Mouse (Mus musculus): ENCODE data around the gene Fars2.

Gene Fars2

GRCm38 (mm10) chr13:36506315-36506714 is 389.1 kb downstream of the Fars2 start:
- no peak for DNase-seq (ENCODE audit: low read depth, low spot score)

- no peak for DNase-seq (ENCODE audit: low read depth, low spot score)
These were observed 392.9 kb downstream of the Fars2 start for GRCm38 (mm10) chr13:36510161-36510560.

- no peak for DNase-seq (ENCODE audit: low read depth, low spot score)
These were observed 395.9 kb downstream of the Fars2 start for GRCm38 (mm10) chr13:36513126-36513525.

GRCm38 (mm10) chr13:36518144-36518571 is 400.9 kb downstream of the Fars2 start:
- DNase-seq (ENCODE audit: low read depth, low spot score), result no peak

- DNase-seq (ENCODE audit: low read depth, low spot score), result no peak
These were observed 410.5 kb downstream of the Fars2 start for GRCm38 (mm10) chr13:36527761-36528160.

GRCm38 (mm10) chr13:36528223-36528895 is 411.1 kb downstream of the Fars2 start:
- no peak for DNase-seq (ENCODE audit: low read depth, low spot score)

GRCm38 (mm10) chr13:36529467-36530039 is 412.3 kb downstream of the Fars2 start:
- no peak for DNase-seq (ENCODE audit: low read depth, low spot score)

GRCm38 (mm10) chr13:36530852-36531251 is 413.6 kb downstream of the Fars2 start:
- DNase-seq (ENCODE audit: low read depth, low spot score), result no peak

- DNase-seq (ENCODE audit: low read depth, low spot score), result no peak
These were observed 414.7 kb downstream of the Fars2 start for GRCm38 (mm10) chr13:36531893-36532292.

GRCm38 (mm10) chr13:36533071-36533470 is 415.9 kb downstream of the Fars2 start:
- DNase-seq (ENCODE audit: low read depth, low spot score), result no peak

GRCm38 (mm10) chr13:36533518-36533917 is 416.3 kb downstream of the Fars2 start:
- DNase-seq (ENCODE audit: low read depth, low spot score), result no peak

- DNase-seq (ENCODE audit: low read depth, low spot score), result no peak
These were observed 416.8 kb downstream of the Fars2 start for GRCm38 (mm10) chr13:36533966-36534540.

GRCm38 (mm10) chr13:36537580-36537979 is 420.4 kb downstream of the Fars2 start:
- DNase-seq (ENCODE audit: low read depth, low spot score), result no peak

GRCm38 (mm10) chr13:36538385-36538784 is 421.2 kb downstream of the Fars2 start:
- no peak for DNase-seq (ENCODE audit: low read depth, low spot score)

- no peak for DNase-seq (ENCODE audit: low read depth, low spot score)
These were observed 423.0 kb downstream of the Fars2 start for GRCm38 (mm10) chr13:36540231-36540630.

- no peak for DNase-seq (ENCODE audit: low read depth, low spot score)
These were observed 424.1 kb downstream of the Fars2 start for GRCm38 (mm10) chr13:36541287-36541780.

- DNase-seq (ENCODE audit: low read depth, low spot score), result no peak
These were observed 433.5 kb downstream of the Fars2 start for GRCm38 (mm10) chr13:36550694-36551093.

- DNase-seq (ENCODE audit: low read depth, low spot score), result no peak
These were observed 435.5 kb downstream of the Fars2 start for GRCm38 (mm10) chr13:36552522-36553246.

GRCm38 (mm10) chr13:36553247-36553642 is 436.0 kb downstream of the Fars2 start:
- DNase-seq (ENCODE audit: low read depth, low spot score), result no peak

GRCm38 (mm10) chr13:36554743-36555142 is 437.5 kb downstream of the Fars2 start:
- no peak for DNase-seq (ENCODE audit: low read depth, low spot score)

GRCm38 (mm10) chr13:36562447-36563441 is 445.5 kb downstream of the Fars2 start:
- DNase-seq (ENCODE audit: low read depth, low spot score), result no peak

Data from WW6 (cell line).